Mouse (Mus musculus): ENCODE measurements at regions not wholly inside any gene's neighbourhood (a gene's known extent, or its start where the extent isn't known, plus 50 kb on each side); places are given as distances from the start of the nearest gene placed in this dataset.

DNA sequence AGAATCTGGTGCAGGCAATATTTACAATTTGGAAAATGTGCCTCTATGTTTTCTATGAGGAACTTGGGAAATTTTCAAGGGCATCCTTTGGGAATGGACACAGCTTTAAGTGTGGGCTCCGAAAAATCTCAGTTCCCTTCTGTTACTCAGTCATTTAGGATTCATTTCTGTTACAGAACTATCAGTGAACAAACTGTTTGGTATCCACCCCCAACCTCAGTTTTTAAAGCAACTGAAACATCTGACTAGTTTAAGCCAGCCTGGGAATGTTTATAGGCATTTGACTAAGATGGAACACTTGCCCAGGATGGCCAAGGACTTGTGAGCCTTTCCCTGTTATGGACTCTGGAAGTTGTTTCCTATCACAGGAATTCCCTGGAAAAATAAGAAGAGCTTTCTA lies 280.0 kb upstream of the Prickle1 start:
- H3K9me3 ChIP-seq (ENCODE audit: control insufficient read depth, low read length): no peaks in the 10 kb centered on the region
- H3K4me1 ChIP-seq (replicated peaks; ENCODE audit: control insufficient read depth, insufficient read depth, low read length): no peaks in the 10 kb centered on the region
- WGBS: 92% methylated on average over 1 of the region's 1 CpGs
- H3K27me3 ChIP-seq (ENCODE audit: control insufficient read depth, insufficient read depth, low read length): no peaks in the 10 kb centered on the region
- no peak for ATAC-seq (replicated peaks; ENCODE audit: low FRiP score)
- no peak overlapping the region for H3K4me2 ChIP-seq (ENCODE audit: low read depth, low read length, severe bottlenecking)
- H3K4me3 ChIP-seq (ENCODE audit: low read depth, low read length): no peak overlapping the region
- DNase-seq (ENCODE audit: low spot score): no peak
- no peak overlapping the region for H3K9ac ChIP-seq (ENCODE audit: low read length)
- H3K36me3 ChIP-seq (ENCODE audit: control insufficient read depth, insufficient read depth, low read length): no peaks in the 10 kb centered on the region
- no peak overlapping the region for H3K27ac ChIP-seq (ENCODE audit: low read depth, low read length)

- H3K9ac ChIP-seq (ENCODE audit: low read length): no peak overlapping the region
- H3K4me2 ChIP-seq (ENCODE audit: low read depth, low read length, severe bottlenecking): no peak overlapping the region
- H3K27me3 ChIP-seq (ENCODE audit: control insufficient read depth, insufficient read depth, low read length): no peaks in the 10 kb centered on the region
- ATAC-seq (replicated peaks; ENCODE audit: low FRiP score): no peak
- WGBS: 88% methylated on average over 6 of the region's 6 CpGs
- DNase-seq (ENCODE audit: low spot score): no peak
- H3K4me3 ChIP-seq (ENCODE audit: low read depth, low read length): no peak overlapping the region
- no peaks in the 10 kb centered on the region for H3K4me1 ChIP-seq (replicated peaks; ENCODE audit: control insufficient read depth, insufficient read depth, low read length)
- no peaks in the 10 kb centered on the region for H3K9me3 ChIP-seq (ENCODE audit: control insufficient read depth, low read length)
- no peaks in the 10 kb centered on the region for H3K36me3 ChIP-seq (ENCODE audit: control insufficient read depth, insufficient read depth, low read length)
- no peak overlapping the region for H3K27ac ChIP-seq (ENCODE audit: low read depth, low read length)
Observed at GRCm38 (mm10) chr15:93874206-93874605, 278.5 kb upstream of the Prickle1 start.

- 92% methylated on average over 12 of the region's 12 CpGs for WGBS
- ATAC-seq (replicated peaks; ENCODE audit: low FRiP score): no peak
Observed at GRCm38 (mm10) chr15:93857336-93857901, 261.7 kb upstream of the Prickle1 start.

GRCm38 (mm10) chr15:93853221-93853620 lies 257.5 kb upstream of the Prickle1 start:
- ATAC-seq (replicated peaks; ENCODE audit: low FRiP score) (no peak), DNase-seq (ENCODE audit: low spot score) (no peak)
- Histone ChIP-seq H3K4me2 (ENCODE audit: low read depth, low read length, severe bottlenecking) (no peak overlapping the region), H3K9me3 (ENCODE audit: control insufficient read depth, low read length) (no peaks in the 10 kb centered on the region), H3K27me3 (ENCODE audit: control insufficient read depth, insufficient read depth, low read length) (no peaks in the 10 kb centered on the region), H3K4me3 (ENCODE audit: low read depth, low read length) (no peak overlapping the region), H3K27ac (ENCODE audit: low read depth, low read length) (no peak overlapping the region), H3K9ac (ENCODE audit: low read length) (no peak overlapping the region), H3K4me1 (replicated peaks; ENCODE audit: control insufficient read depth, insufficient read depth, low read length) (no peaks in the 10 kb centered on the region), H3K36me3 (ENCODE audit: control insufficient read depth, insufficient read depth, low read length) (no peaks in the 10 kb centered on the region)
- WGBS: 85% methylated on average over 3 of the region's 3 CpGs

More at GRCm38 (mm10) chr15:93857336-93857901, 261.7 kb upstream of the Prickle1 start:
- H3K9me3 ChIP-seq (ENCODE audit: control insufficient read depth, low read length): no peaks in the 10 kb centered on the region
- no peak overlapping the region for H3K4me3 ChIP-seq (ENCODE audit: low read depth, low read length)
- H3K36me3 ChIP-seq (ENCODE audit: control insufficient read depth, insufficient read depth, low read length): no peaks in the 10 kb centered on the region
- no peak overlapping the region for H3K9ac ChIP-seq (ENCODE audit: low read length)
- no peaks in the 10 kb centered on the region for H3K27me3 ChIP-seq (ENCODE audit: control insufficient read depth, insufficient read depth, low read length)
- no peak overlapping the region for H3K27ac ChIP-seq (ENCODE audit: low read depth, low read length)
- H3K4me2 ChIP-seq (ENCODE audit: low read depth, low read length, severe bottlenecking): no peak overlapping the region
- H3K4me1 ChIP-seq (replicated peaks; ENCODE audit: control insufficient read depth, insufficient read depth, low read length): no peaks in the 10 kb centered on the region
- no peak for DNase-seq (ENCODE audit: low spot score)

- Histone ChIP-seq H3K27ac (ENCODE audit: low read depth, low read length) (no peak overlapping the region), H3K4me2 (ENCODE audit: low read depth, low read length, severe bottlenecking) (no peak overlapping the region), H3K36me3 (ENCODE audit: control insufficient read depth, insufficient read depth, low read length) (no peaks in the 10 kb centered on the region), H3K27me3 (ENCODE audit: control insufficient read depth, insufficient read depth, low read length) (no peaks in the 10 kb centered on the region), H3K9me3 (ENCODE audit: control insufficient read depth, low read length) (no peaks in the 10 kb centered on the region), H3K9ac (ENCODE audit: low read length) (no peak overlapping the region), H3K4me3 (ENCODE audit: low read depth, low read length) (no peak overlapping the region), H3K4me1 (replicated peaks; ENCODE audit: control insufficient read depth, insufficient read depth, low read length) (no peaks in the 10 kb centered on the region)
- DNase-seq (ENCODE audit: low spot score) (no peak), ATAC-seq (replicated peaks; ENCODE audit: low FRiP score) (no peak)
- WGBS: 88% methylated on average over 4 of the region's 4 CpGs
Observed at GRCm38 (mm10) chr15:93852126-93852525, 256.4 kb upstream of the Prickle1 start.

GRCm38 (mm10) chr15:93850388-93850787 lies 254.7 kb upstream of the Prickle1 start:
- no peaks in the 10 kb centered on the region for H3K36me3 ChIP-seq (ENCODE audit: control insufficient read depth, insufficient read depth, low read length)
- 76% methylated on average over 6 of the region's 6 CpGs for WGBS
- no peaks in the 10 kb centered on the region for H3K27me3 ChIP-seq (ENCODE audit: control insufficient read depth, insufficient read depth, low read length)
- H3K4me3 ChIP-seq (ENCODE audit: low read depth, low read length): no peak overlapping the region
- H3K27ac ChIP-seq (ENCODE audit: low read depth, low read length): no peak overlapping the region
- H3K4me1 ChIP-seq (replicated peaks; ENCODE audit: control insufficient read depth, insufficient read depth, low read length): no peaks in the 10 kb centered on the region
- no peak overlapping the region for H3K4me2 ChIP-seq (ENCODE audit: low read depth, low read length, severe bottlenecking)
- ATAC-seq (replicated peaks; ENCODE audit: low FRiP score) (no peak), DNase-seq (ENCODE audit: low spot score) (no peak)
- H3K9ac ChIP-seq (ENCODE audit: low read length): no peak overlapping the region
- no peaks in the 10 kb centered on the region for H3K9me3 ChIP-seq (ENCODE audit: control insufficient read depth, low read length)

GRCm38 (mm10) chr15:93848830-93849229 lies 253.1 kb upstream of the Prickle1 start:
- 92% methylated on average over 4 of the region's 4 CpGs for WGBS
- Histone ChIP-seq H3K9ac (ENCODE audit: low read length) (no peak overlapping the region), H3K4me2 (ENCODE audit: low read depth, low read length, severe bottlenecking) (no peak overlapping the region), H3K27ac (ENCODE audit: low read depth, low read length) (no peak overlapping the region), H3K4me1 (replicated peaks; ENCODE audit: control insufficient read depth, insufficient read depth, low read length) (no peaks in the 10 kb centered on the region), H3K27me3 (ENCODE audit: control insufficient read depth, insufficient read depth, low read length) (no peaks in the 10 kb centered on the region), H3K4me3 (ENCODE audit: low read depth, low read length) (no peak overlapping the region), H3K36me3 (ENCODE audit: control insufficient read depth, insufficient read depth, low read length) (no peaks in the 10 kb centered on the region), H3K9me3 (ENCODE audit: control insufficient read depth, low read length) (no peaks in the 10 kb centered on the region)
- no peak for DNase-seq (ENCODE audit: low spot score)
- ATAC-seq (replicated peaks; ENCODE audit: low FRiP score): no peak

GRCm38 (mm10) chr15:93846797-93847196 lies 251.1 kb upstream of the Prickle1 start:
- H3K27me3 ChIP-seq (ENCODE audit: control insufficient read depth, insufficient read depth, low read length): no peaks in the 10 kb centered on the region
- ATAC-seq (replicated peaks; ENCODE audit: low FRiP score) (no peak), DNase-seq (ENCODE audit: low spot score) (no peak)
- H3K4me2 ChIP-seq (ENCODE audit: low read depth, low read length, severe bottlenecking): no peak overlapping the region
- H3K27ac ChIP-seq (ENCODE audit: low read depth, low read length): no peak overlapping the region
- 82% methylated on average over 4 of the region's 4 CpGs for WGBS
- no peaks in the 10 kb centered on the region for H3K36me3 ChIP-seq (ENCODE audit: control insufficient read depth, insufficient read depth, low read length)
- no peaks in the 10 kb centered on the region for H3K9me3 ChIP-seq (ENCODE audit: control insufficient read depth, low read length)
- no peak overlapping the region for H3K9ac ChIP-seq (ENCODE audit: low read length)
- no peak overlapping the region for H3K4me3 ChIP-seq (ENCODE audit: low read depth, low read length)
- no peaks in the 10 kb centered on the region for H3K4me1 ChIP-seq (replicated peaks; ENCODE audit: control insufficient read depth, insufficient read depth, low read length)

DNA sequence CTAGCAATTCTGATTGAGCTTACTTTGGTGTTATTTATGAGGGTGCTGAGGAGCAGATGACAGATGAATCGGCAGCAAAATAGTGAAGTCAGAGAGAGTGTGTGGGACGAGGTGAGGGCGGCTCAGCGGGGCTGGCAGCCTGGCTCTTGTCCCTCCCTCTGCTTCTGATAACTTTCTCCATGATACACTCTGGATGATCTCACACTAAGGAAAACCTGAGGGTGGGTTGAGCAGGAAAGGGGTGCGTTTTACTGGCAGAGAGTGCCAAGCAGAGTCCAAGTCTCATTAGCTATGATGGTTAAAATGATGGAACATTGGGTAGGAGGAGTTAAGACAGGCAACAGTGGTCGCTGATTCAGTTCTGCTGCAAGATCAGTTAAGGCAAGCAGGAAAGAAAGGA lies 250.1 kb upstream of the Prickle1 start:
- no peaks in the 10 kb centered on the region for H3K4me1 ChIP-seq (replicated peaks; ENCODE audit: control insufficient read depth, insufficient read depth, low read length)
- no peaks in the 10 kb centered on the region for H3K27me3 ChIP-seq (ENCODE audit: control insufficient read depth, insufficient read depth, low read length)
- H3K4me2 ChIP-seq (ENCODE audit: low read depth, low read length, severe bottlenecking): no peak overlapping the region
- H3K36me3 ChIP-seq (ENCODE audit: control insufficient read depth, insufficient read depth, low read length): no peaks in the 10 kb centered on the region
- no peak overlapping the region for H3K9ac ChIP-seq (ENCODE audit: low read length)
- H3K9me3 ChIP-seq (ENCODE audit: control insufficient read depth, low read length): no peaks in the 10 kb centered on the region
- H3K27ac ChIP-seq (ENCODE audit: low read depth, low read length): no peak overlapping the region
- WGBS: 93% methylated on average over 6 of the region's 6 CpGs
- H3K4me3 ChIP-seq (ENCODE audit: low read depth, low read length): no peak overlapping the region
- ATAC-seq (replicated peaks; ENCODE audit: low FRiP score): no peak
- no peak for DNase-seq (ENCODE audit: low spot score)

Data from forebrain, embryonic 11.5 days (tissue).